Mouse (Mus musculus): Measurements from ENCODE around the gene Il12b.

Il12b gene

GRCm38 (mm10) chr11:44399763-44400162 is at the start of gene Il12b:
Gene Il12b (plus strand): TSS chr11:44400063.
- DNase-seq, result no peak

- no peak for DNase-seq
Measured at GRCm38 (mm10) chr11:44354860-44355470, 44.9 kb upstream of the Il12b start.

- no peak for DNase-seq
Measured at GRCm38 (mm10) chr11:44356171-44356570, 43.7 kb upstream of the Il12b start.

- no peak for DNase-seq
Measured at GRCm38 (mm10) chr11:44364536-44364935, 35.3 kb upstream of the Il12b start.

- DNase-seq, result no peak
Measured at GRCm38 (mm10) chr11:44367711-44368110, 32.2 kb upstream of the Il12b start.

- DNase-seq, result no peak
Measured at GRCm38 (mm10) chr11:44372856-44373255, 27.0 kb upstream of the Il12b start.

GRCm38 (mm10) chr11:44377879-44378278 is 22.0 kb upstream of the Il12b start:
- DNase-seq, result no peak

- DNase-seq, result no peak
Measured at GRCm38 (mm10) chr11:44380432-44381051, 19.3 kb upstream of the Il12b start.

- DNase-seq, result no peak
Measured at GRCm38 (mm10) chr11:44382200-44382599, 17.7 kb upstream of the Il12b start.

- DNase-seq, result no peak
Measured at GRCm38 (mm10) chr11:44387031-44387430, 12.8 kb upstream of the Il12b start.

- DNase-seq, result no peak
Measured at GRCm38 (mm10) chr11:44389993-44390701, 9.7 kb upstream of the Il12b start.

GRCm38 (mm10) chr11:44393101-44393810 is 6.6 kb upstream of the Il12b start:
- no peak for DNase-seq

GRCm38 (mm10) chr11:44395401-44395800 is 4.5 kb upstream of the Il12b start:
- no peak for DNase-seq

- no peak for DNase-seq
Measured at GRCm38 (mm10) chr11:44397551-44397950, 2.3 kb upstream of the Il12b start.

GRCm38 (mm10) chr11:44398356-44398755 is 1.5 kb upstream of the Il12b start:
- DNase-seq, result no peak

- peak; percentile 91 for DNase-seq
Measured at GRCm38 (mm10) chr11:44398782-44399225, 1.1 kb upstream of the Il12b start.

GRCm38 (mm10) chr11:44401635-44402548 is 2.0 kb downstream of the Il12b start:
- DNase-seq, result peak; percentile 49

- no peak for DNase-seq
Measured at GRCm38 (mm10) chr11:44405113-44405512, 5.2 kb downstream of the Il12b start.

GRCm38 (mm10) chr11:44405961-44406360 is 6.1 kb downstream of the Il12b start:
- DNase-seq, result no peak

- peak; percentile 12 for DNase-seq
Measured at GRCm38 (mm10) chr11:44406457-44406856, 6.6 kb downstream of the Il12b start.

GRCm38 (mm10) chr11:44408626-44409025 is 8.8 kb downstream of the Il12b start:
- DNase-seq, result no peak

- no peak for DNase-seq
Measured at GRCm38 (mm10) chr11:44410413-44410812, 10.6 kb downstream of the Il12b start.
